Mouse (Mus musculus) spleen, embryonic (tissue): ENCODE measurements around the gene Timeless.

ENCODE experiments used
- CTCF ChIA-PET: fragments of 350-600 bp; sonication (Branson Sonifier 250); formaldehyde crosslinking; loops from one replicate; lab custom pipeline; 2022; lab: Charles Lee

Gene Timeless

DNA sequence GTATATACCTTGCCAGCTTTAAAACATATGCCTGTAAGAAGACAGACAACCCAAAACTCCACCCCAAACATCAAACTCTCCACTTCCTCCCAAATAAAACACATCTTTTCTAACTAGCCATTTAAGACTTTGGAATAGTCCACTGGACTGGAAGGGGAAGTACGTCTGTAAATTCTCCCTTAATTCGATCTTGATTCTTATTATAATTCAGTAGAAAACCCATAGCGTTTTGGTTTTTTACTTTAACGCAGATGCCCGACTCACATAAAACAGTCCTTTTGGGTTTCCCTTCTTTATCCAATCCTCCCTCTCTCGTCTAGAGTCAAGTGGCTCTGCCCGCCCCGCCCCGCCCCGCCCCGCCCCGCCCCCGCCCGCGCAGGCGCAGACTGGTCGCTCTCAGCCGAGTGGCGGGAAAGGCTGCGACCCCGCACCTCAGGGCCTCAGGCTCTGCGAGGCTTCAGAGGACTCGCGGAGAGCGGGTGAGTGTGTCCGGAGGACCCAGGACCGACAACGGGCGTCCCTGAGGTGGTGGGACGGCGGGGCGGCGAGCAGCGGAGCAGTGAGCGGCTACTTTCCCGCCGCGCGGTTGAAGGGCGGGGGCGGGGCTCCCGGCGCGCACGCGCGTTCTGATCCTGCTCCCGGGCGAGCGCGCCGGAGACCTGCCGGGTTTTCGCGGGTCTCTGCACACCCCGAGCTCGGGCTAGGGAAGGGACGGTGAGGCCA lies at the start of gene Timeless:
Timeless (plus strand) TSS at position 369 of the 723 bp plus-strand sequence.
- CTCF ChIA-PET, result interaction anchor here (0.7 to 1.9 kb wide), 4 partner anchors 17 to 161 kb away, joined by 4 to 10 read pairs (median 5); no protein-coding TSS in a partner anchor

DNA sequence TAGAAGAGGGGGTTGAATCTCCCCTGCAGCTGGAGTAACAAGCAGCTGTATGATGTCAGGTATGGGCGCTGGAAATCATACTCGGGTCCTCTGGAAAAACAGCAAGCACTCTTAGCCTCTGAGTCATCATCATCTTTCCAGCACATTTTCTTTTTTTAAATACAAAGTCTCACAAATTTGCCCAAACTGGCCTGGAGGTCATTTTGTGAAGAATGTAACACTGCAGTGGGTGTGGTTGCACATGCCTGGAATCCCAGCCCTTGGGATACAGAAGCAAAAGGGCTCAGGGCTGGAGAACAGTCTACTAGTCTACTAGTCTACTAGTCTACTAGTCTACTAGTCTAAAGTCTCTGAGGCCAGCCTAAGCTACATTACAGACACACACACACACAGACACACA lies 47.6 kb upstream of the Timeless start:
- CTCF ChIA-PET, result no interaction called here

DNA sequence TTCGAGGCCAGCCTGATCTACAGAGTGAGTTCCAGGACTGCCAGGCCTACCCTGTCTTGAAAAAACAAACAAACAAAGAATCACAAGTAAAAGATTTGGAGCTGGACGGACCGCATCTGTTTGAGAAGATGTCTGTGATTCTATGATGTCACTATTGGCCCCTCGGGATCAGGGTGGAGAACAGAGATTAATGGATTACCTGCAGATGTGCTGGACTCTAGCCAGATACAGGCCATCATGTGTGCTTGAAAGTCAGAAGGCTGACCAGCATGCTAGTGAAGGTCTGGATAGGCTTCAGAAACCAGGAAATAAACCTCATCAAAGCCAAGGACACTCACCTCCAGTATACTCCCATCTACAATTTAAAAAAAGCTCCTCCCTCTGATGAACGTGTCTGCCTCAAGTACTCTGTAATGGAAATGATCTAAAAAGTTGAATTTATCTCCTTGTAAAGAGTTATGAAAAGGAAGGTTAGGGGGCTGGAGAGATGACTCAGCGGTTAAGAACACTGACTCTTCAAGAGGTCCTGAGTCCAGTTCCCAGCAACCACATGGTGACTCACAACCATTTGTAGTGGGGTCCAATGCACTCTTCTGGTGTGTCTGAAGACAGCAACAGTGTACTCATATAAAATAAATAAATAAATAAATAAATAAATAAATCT lies 46.5 kb upstream of the Timeless start:
- CTCF ChIA-PET, result interaction anchor here (0.6 to 1.0 kb wide), 3 partner anchors 10 to 240 kb away, joined by 3 to 4 read pairs (median 3); no protein-coding TSS in a partner anchor

DNA sequence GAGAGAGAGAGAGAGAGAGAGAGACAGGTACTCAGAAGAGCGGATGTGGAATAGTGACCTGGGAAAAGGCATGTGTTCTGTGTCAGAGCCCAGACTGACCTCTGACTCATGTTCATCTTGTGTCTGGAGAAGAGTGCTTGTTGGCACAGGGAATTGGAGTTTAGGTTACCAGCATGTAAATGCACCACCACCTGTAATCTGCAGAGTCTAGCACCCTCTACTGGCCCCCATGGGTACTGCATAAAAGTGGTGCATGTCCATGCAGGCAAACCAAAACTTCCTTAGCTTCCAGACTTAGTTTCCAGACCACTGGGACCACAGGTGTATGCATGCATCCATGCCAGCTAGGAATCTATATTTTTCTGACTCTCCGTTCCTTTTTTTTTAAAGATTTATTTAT lies 45.9 kb upstream of the Timeless start:
- CTCF ChIA-PET, result interaction anchor here (1.0 kb wide), 2 partner anchors 13 to 240 kb away, joined by 3 to 4 read pairs; no protein-coding TSS in a partner anchor

DNA sequence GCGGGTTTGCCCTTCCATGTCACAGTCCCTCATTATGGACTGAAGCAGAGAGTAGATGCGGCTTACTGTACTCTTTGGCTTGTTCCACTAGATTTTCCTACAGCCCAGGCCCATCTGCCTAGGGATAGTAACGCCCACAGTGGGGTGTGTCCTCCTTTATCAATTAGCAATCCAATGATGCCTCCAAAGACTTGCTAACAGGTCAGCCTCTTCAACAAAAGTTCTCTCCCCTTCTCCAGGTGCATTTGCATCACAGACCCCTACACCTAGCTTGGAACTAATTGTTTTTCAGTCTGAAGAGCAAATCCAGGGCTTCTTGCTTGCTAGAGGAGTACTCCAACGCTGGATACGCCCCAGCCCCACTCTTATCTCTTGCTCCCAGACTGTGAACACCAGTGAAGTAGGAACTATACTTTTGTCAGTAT lies 44.7 kb upstream of the Timeless start:
- CTCF ChIA-PET, result interaction anchor here (0.6 to 1.0 kb wide), 3 partner anchors 12 to 574 kb away, joined by 4 to 9 read pairs (median 4); no protein-coding TSS in a partner anchor

DNA sequence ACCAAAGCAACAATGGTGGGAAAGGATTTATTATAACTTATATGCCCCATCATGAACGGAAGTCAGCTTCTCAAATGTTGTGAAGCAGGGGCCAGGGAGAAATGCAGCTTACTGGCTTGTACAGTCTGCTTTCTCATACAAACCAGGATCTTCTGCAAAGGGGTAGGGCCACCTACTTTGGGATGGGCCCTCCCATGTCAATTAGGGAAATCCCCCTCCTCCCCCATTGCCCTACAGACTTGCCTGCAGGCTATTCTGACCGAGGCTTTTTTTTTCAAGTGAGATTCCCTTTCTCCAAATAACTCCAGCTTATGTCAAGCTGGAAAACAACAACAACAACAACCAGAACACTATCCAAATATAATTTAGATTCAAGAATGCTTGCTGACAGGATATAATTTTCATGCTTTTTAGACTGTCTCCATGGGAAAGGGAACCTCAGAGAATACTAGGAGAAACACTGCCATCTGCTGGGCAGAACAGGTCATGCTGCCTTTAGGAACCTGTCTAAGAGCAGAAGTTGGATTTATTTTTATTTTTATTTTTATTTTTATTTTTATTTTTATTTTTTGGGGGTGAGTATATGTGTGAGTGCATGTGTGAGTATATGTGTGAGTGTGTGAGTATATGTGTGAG lies 43.5 kb upstream of the Timeless start:
- CTCF ChIA-PET, result no interaction called here

DNA sequence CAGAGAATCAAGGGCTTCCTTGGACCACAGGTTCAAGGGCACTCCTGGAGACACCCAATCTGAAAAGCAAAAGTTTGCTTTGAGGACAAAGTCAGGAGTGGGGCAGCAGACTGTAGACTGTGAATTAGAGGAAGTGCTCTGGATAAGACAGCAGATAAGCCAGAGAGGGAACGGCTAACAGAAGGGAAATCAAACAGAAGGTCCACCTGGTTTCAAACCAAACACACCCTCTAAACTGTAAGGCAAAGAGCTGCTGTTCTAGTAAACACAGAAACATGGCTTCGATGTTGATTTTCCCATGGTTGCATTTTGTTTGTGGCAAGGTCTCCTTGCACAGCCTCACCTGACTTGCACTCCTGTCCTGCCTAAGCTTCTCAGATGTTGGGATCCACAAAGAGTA lies 40.4 kb upstream of the Timeless start:
- CTCF ChIA-PET, result no interaction called here

DNA sequence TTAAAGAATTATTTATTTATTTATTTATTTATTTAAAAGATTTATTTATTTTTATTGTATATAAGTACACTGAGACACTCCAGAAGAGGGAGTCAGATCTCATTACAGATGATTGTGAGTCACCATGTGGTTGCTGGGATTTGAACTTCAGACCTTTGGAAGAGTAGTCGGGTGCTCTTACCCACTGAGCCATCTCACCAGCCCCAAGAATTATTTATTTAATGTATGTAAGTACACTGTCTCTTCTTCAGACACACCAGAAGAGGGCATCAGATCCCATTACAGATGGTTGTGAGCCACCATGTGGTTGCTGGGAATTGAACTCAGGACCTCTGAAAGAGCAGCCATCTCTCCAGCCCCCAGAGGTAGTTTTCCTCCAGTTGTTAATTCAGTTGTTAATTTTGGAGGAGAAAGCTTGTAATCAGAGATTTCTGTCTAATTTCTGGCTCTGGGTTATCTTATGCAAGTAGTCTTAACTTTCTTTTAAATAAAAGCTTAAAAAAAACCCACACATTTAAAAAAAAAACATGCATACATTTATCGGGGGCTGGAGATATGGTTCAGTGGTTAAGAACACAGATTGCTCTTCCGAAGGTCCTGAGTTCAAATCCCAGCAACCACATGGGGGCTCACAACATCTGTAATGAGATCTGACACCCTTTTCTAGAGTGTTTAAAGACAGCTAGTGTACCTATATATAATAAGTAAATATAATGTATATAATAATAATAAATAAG lies 39.7 kb upstream of the Timeless start:
- CTCF ChIA-PET, result interaction anchor here (0.6 kb wide), 1 partner anchor 83 kb away, joined by 5 read pairs; no protein-coding TSS in a partner anchor

DNA sequence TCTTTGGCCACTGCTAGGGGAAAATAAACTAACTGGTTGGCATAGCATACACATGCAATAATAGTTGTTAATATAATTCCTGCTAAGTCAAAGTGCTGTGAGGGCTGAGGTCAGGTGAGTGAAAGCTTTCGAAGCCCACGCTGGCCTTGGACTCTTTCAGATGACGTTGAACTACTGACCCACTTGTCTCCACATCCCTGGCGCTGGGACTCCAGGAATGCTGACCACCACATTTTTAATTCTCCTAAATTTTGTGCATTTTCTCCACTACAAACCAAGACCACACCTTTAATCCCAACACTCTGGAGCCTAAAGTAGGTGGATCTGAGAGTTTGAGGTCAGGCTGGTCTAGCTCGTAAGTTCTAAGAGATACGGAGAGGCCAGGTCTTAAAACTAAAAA lies 38.8 kb upstream of the Timeless start:
- CTCF ChIA-PET, result interaction anchor here (0.6 kb wide), 1 partner anchor 84 kb away, joined by 5 read pairs; no protein-coding TSS in a partner anchor

DNA sequence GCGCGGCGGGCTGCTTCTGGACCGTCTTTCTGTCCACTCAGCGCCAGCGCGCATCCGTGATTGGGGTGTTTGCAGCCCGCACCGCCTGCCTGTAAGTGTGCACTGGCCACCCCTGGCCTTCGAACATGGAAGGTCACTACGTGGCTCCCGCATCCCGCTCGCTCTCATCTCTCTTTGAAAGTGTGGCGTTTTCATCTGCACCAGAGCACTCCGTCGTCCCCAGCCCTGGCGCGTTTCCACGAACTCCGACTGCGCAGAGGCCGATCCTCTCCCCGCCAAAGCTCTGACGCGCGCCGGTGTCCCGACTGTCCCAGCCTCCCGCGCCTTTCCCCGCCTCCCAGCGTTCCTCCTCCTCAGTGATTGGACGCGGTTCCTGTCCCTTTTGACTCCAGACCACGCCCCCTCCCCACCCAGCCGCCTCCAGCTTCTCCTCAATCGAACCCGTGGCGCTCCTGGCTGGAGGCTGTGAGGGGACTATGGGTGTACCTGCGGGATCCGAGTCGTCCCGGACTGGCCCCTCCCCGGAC lies 37.8 kb upstream of the Timeless start, which contains the start of gene Gls2:
Gls2 (plus strand) TSS at position 434 of the 527 bp plus-strand sequence.
- CTCF ChIA-PET, result interaction anchor here (0.7 kb wide), 1 partner anchor 16 kb away, joined by 5 read pairs; no protein-coding TSS in a partner anchor

DNA sequence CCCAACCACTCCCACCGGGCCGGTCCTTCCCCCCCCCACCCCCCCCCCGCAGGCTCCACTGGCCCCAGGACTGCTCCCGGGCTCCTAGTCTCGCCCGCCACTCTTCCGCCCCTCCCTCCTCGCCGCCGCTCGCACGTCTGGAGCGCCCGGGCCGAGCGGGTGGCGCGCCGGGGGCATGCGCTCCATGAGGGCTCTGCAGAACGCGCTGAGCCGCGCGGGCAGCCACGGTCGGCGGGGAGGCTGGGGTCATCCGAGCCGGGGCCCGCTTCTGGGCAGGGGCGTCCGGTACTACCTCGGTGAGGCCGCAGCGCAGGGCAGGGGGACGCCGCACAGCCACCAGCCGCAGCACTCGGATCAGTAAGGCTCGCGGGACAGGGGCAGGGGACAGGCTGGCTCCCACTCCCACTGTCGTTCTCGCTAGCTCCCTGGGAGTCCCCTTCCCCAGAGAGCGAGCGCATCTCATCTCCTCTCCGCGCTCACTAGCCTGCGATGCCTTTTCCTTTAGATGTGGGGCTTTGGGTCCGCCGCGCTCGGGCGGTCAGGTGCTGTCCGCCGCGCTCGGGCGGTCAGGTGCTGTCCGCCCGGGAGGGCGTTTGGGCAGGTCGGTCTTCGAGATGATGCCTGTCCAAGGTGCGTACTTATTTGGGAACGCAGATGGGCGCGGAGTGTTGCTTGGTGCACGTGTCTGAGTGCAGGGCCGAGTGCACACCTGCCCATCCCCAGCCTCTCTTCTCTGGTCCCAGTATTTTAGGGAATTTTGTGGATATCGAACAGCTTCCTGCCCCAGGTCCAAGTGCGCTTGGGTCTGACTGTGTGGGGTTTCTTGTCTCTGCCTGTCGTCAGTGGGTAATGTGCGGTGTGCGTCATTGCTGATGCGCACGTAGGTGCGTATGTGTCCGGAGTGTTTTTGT lies 37.1 kb upstream of the Timeless start:
- CTCF ChIA-PET, result interaction anchor here (0.6 to 0.7 kb wide), 3 partner anchors 10 to 816 kb away, joined by 3 to 5 read pairs (median 3); no protein-coding TSS in a partner anchor

DNA sequence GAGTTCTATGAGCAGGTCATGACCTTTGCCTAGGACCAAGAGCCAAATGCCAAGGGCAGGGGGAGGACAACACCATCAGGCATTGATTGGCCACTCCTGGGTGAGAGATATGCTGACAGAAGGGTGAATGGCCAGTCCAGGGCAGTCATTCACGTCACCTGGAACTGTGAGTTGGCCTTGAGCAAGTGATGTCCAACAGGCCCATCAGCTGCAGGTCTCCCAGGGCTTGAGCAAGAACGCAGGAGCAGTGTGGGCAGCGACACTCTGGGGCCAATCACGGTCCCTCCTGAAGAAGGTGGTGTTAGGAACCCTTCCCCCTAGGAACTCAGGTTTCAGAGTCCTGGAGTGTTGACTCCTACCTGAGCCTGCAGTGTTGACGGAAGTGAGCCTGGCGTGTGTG lies 30.0 kb upstream of the Timeless start:
- CTCF ChIA-PET, result interaction anchor here (0.6 kb wide), 1 partner anchor 14 kb away, joined by 4 read pairs; no protein-coding TSS in a partner anchor

DNA sequence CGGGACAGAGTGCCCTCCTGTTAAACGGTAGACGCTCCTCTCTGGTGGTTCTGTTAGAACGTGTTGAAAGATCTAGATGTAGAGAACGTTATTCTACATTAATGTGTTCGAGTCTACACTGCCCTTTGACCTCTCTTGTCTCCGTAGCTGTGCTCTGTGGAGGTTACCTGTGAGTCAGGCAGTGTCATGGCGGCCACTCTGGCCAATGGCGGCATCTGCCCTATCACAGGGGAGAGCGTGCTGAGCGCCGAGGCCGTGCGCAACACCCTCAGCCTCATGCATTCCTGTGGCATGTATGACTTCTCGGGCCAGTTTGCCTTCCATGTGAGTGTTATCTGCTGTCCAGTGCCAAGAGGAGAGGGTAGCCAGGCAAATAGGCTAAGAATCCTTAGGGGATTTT lies 26.9 kb upstream of the Timeless start:
- CTCF ChIA-PET, result no interaction called here

DNA sequence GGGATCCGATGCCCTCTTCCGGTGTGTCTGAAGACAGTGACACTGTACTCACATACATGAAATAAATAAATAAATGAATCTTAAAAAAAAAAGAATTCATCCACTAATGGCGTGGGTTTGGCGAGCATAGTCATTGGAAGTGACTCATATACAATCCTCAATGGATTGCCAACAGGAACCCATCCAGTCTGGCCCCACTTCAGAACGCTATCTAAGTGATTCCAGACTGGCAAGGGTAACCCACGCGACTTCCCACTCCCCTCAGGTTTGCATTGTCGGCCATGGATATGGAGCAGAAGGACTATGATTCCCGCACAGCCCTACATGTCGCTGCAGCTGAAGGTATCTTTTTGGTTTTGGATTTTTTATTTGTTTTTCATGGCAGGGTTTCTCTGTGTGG lies 23.5 kb upstream of the Timeless start:
- CTCF ChIA-PET, result no interaction called here

DNA sequence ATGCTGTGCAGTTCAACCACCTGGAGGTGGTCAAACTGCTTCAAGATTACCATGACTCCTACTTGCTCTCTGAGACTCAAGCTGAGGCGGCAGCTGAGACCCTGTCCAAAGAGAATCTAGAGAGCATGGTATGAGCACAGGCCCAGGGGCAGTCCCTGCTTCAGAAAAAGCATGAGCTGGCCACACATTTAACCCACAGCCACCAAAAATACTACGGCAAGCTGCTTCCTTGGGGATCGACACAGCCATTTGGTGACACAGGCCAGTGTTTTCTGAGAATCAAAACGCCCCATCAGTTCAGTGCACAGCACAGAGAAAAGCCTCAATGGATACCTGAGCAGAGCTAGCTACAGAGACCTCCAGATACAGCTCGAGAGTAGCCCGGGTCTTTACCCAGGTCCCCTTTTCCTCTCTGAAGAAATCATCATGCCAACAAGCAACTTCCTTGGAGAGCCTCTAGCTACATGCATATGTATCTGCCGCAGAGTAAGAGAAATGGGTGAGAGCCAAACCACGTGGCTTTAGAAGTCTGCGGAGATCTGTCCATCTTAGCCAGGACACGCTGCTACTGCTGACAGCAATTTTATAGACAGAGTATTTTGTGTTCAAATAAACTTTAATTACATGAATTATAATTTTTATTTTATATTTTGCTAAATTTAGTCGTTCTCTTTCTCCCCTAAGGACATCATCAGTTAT lies 22.4 kb upstream of the Timeless start:
- CTCF ChIA-PET, result interaction anchor here (0.6 to 0.7 kb wide), 2 partner anchors 8 to 32 kb away, joined by 3 to 6 read pairs; no protein-coding TSS in a partner anchor

DNA sequence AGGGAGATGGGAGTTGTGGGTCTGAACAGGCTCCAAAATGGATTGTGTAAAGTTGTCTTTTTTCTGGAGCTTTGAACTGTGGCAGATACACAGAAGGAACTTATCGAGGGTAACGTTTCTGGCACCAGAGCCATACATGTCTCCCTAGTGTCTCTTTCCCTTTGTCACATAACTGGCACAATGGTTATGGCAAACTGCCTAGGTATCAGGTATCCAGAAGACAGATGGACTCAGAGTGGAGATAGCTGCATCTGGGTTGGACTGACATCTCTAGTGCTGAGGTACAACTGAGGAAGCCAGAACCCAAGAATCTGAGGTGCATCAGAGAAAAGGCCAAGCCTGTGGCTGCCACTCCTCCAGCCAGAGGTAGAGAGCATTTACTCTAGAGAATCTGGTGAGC lies 21.7 kb upstream of the Timeless start:
- CTCF ChIA-PET, result interaction anchor here (0.7 kb wide), 1 partner anchor 31 kb away, joined by 3 read pairs; no protein-coding TSS in a partner anchor

DNA sequence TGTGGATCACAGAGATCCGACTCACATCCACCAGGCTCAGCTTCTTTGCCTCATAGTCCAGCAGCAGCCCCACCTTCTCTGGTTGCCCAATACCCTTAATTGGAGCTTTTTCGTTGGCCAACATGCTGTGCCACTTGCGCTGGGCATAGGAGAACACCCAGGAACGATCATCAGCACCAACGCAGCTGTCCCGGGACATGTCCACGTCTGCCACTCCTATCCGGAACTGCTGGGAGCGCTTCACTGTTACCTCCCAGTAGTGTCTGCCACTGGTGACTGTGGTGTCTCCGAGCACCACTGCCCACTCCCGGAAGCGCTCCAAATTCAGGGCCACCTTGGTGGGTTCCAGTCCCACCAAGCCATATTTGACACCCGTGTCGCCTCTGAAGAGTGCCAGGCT lies 20.9 kb upstream of the Timeless start:
- CTCF ChIA-PET, result no interaction called here

DNA sequence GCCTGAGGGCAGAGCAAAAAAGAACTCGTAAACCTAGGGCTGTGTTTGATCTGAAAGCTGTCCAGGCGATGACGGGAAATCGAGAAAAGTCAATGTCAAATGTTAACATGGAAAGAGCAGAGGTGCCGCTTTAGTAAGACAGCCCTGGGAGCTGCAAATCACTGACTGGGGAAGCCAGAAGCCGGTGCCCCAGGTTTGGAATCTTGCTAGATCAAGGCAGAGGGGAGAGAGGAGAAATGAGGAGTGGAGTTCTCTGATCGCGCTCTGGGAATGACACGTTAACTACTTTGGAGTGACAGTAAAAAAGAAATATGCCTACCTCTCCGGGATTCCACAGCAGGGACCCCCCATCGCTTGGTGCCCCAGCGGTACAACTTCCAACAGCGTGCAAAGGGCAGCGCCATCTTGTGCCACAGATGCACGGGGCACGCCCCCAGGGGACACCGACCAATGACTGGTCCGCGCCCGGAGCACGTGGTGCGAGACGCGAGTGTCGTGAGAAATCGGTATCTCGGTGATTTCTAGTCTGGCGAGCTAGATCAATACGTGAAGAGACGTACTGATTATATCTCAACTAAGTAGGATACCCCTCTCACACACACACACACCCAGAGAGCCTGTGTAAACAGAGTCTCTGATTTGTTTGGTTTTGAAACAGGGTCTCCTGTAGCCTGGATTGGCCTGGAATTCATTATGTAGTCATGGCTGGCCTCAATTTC lies 20.3 kb upstream of the Timeless start, which contains the start of gene Spryd4:
Spryd4 (minus strand) TSS at position 418 of the 719 bp plus-strand sequence.
- CTCF ChIA-PET, result interaction anchor here (0.7 kb wide), 1 partner anchor 229 kb away, joined by 3 read pairs; no protein-coding TSS in a partner anchor
